Mouse (Mus musculus): ENCODE results near the gene Cbr4. TPM values are rescaled to one million over a fixed set of nuclear protein-coding genes. Genes with fewer than 3 reads are reported as not detected.

Cbr4 gene
- polyA plus RNA-seq, 1 experiment: 18.5 TPM

GRCm38 (mm10) chr8:61550006-61550748, 62.6 kb downstream of the Cbr4 start:
- no peak for DNase-seq (ENCODE audit: low read depth)

- DNase-seq (ENCODE audit: low read depth): no peak
Observed at GRCm38 (mm10) chr8:61552221-61552620, 64.7 kb downstream of the Cbr4 start.

- no peak for DNase-seq (ENCODE audit: low read depth)
Observed at GRCm38 (mm10) chr8:61552755-61553402, 65.3 kb downstream of the Cbr4 start.

- DNase-seq (ENCODE audit: low read depth): no peak
Observed at GRCm38 (mm10) chr8:61555343-61555742, 67.8 kb downstream of the Cbr4 start.

- no peak for DNase-seq (ENCODE audit: low read depth)
Observed at GRCm38 (mm10) chr8:61556219-61556618, 68.7 kb downstream of the Cbr4 start.
